Mouse (Mus musculus): ENCODE measurements around the gene Tnfrsf19.

DNA sequence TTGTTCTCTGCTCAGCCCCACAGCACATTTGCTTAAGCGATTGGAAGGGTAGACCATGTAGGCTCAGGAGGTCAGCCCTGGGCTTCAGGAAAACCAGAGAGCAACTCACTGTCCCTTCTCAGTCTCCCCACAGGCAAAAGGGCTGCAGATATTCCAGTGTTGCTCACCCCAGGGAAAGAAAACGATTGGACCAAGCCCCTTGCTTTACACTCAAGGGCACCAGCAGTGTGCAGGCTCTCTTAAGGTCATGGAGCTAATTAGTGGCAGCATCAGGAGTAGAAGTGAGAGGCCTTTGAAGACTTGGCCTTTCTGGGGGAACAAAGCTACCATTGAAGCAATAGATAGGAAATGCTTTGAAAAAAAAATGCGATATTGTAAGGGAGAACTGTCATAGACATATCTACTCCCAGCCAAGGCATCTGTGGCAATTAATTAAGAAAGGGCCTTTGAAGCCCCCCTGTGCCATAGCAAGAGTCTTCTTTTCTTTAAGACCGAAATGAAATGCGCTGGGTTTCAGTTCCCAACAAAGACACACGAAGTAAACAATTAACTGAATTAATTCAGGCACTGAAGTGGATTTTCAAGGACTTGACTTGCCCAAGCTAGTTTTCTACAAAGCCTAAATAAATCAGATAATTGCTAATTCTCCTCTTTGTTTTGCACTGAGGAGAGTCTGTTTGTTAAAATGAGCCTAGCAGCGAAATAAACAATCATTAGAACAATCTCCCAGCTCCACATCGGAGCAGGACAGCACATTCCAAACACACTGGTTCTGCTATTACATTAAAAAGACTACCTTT lies 2.6 kb downstream of the Tnfrsf19 start:
- TF ChIP-seq CTCF (IDR thresholded peaks at IDR 0.05; ENCODE audit: low read depth, low read length) (no peak), POLR2A (IDR thresholded peaks at IDR 0.05; ENCODE audit: extremely low read depth, insufficient read depth, low read length) (no peak)
